Mouse (Mus musculus) ZHBTc4 (cell line): ENCODE measurements around the gene Cggbp1.

Source experiments
- DNase-seq: peaks from one replicate; pipeline ENCODE4 v3.0.0-alpha.2; 2011; ENCODE audit warnings: low read depth, low spot score

Gene Cggbp1

DNA sequence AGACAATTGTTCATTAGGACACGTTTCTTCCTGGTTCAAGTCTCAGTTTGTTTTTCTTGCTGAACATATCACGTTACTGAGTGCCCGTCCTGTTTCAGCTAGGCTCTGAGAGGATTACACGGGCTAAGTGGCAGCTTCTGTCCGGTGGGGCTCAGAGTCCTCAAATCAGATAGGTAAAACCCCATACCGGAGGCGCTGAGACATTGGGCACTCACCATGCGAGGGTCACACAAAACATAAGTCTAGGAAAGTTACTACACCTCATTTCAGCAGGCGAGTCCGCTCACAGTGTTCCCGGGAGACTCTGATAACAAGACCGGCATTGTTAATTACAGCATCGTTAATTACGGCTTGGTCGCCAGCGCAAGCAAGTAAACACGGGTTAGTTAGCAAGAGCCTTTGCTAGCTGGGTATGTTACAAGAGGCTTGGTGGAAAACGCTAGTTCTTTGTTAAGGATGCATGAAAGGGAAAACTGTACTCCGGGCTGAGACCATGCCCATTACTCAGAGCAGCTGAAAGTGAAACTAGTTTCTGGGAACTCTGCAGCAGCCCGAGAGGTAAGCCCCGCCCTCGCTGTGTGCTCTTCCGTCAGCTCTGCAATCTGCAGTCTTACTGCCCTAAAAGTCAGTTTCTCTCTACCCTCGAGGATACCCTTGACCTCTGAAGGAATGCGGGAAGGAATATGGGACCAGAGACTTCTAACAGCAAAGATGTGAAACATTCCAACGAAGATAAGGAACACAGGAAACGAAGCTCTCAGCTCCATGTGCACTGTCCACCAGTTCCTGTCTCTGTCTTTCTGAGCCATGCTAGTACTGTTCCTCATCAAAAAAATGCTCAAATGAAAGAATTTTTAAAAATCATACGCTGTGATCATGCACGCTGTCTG, 21.9 kb downstream of the Cggbp1 start:
- DNase-seq = peak; percentile 91

DNA sequence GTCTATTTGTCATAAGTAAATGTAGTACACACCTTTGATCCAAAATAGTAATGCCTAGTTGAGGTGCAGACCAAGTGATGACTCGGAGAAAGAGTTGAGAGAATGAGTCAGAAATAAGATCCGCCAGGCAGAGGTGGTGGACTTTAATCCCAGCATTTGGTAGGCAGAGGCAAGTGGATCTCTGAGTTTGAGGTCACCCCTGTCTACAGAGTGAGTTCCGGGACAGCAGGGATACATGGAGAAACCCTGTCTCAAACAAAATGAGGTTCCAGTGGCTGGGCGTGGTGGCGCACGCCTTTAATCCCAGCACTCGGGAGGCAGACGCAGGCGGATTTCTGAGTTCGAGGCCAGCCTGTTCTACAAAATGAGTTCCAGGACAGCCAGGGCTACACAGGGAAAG, 23.6 kb downstream of the Cggbp1 start:
- peak; percentile 73 for DNase-seq

DNA sequence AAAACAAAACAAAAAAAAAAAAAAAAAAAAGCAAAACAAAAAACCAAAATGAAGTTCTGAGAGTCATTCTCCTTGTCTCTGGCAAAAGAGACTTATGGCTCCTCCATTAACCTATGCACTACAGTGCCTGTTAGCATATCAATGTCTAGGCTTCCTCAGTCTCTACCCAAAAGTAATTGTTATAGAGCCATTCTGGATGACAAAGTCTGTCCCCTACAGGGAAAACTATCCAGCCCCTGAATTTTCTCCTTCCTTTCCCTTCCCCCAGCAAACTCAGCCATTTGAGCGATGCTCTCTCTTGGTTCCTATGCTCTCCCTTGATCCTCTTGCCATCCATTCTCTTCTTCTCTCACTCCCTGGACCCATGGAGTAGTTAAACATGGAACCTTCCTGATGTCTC, 24.0 kb downstream of the Cggbp1 start:
- DNase-seq = peak; percentile 55

DNA sequence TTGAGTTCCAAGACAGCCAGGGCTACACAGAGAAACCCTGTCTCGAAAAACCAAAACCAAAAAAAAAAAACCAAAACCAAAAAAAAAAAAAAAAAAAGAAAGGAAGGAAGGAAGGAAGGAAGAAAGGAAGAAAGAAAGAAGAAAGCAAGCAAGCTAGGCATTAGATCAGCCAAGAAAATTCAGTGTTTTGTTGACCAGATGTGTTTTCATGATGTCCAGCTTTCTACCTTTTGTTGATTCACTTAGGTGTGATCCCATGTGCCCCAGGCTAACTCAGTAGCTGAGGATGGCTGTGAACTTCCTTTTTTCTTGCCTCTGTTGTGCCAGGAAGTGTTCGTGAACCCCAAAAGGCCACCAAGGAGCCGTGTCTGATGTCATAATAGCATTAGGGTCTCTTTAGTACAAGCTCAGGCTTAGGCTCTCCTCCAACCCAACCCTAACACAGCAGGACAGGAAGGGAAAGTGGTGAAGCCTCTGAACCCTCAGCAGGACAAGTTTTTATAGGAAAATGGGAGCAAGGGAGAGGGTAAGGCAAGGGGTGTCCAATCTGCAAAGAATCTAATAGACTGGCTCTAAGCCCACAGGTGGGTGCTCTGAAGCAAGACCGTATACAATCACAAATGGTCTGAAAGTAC, 25.0 kb downstream of the Cggbp1 start:
- no peak for DNase-seq

DNA sequence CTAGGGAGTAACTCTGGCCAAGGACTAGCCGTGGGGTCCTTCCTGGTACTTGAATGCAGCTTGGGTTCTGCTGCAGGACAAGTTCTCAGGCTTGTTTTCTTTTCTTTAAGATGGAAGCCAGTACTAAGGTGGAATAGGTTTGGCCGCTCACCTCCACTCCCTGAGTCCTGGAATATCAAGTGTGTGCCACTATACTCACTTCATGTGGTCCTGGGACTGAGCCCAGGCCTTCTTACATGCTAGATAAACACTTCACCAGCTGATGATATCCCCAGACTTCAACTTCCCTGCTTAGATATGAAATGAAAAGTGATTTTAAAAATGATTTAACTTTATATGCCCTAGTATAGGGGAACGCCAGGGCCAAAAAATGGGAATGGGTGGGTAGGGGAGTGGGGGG, 25.5 kb downstream of the Cggbp1 start:
- DNase-seq = no peak

DNA sequence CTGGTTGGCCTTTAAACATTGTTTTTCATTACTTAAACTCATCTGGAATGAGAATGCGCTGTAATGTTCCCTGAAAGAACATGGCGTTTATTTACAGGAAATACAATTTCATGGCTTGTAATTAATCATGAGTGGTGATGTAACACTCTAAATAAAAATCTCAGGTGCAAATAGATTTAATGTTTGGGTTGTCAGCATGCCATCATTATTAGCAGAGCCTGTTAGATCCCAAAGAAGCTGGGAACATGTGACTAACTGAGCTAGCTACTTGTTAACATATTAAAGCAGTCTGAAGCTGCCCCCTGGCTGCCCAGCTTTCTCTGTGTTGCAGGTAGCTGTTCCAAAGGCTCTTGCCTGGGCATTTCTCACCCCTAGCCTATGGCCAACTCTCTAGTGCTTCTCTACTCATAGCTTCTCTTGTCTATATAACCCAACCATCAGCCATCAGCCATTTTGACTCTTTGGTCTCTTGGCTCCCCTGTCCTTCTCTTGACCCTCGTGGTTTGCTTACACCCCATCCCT, 26.9 kb downstream of the Cggbp1 start:
- DNase-seq = no peak

DNA sequence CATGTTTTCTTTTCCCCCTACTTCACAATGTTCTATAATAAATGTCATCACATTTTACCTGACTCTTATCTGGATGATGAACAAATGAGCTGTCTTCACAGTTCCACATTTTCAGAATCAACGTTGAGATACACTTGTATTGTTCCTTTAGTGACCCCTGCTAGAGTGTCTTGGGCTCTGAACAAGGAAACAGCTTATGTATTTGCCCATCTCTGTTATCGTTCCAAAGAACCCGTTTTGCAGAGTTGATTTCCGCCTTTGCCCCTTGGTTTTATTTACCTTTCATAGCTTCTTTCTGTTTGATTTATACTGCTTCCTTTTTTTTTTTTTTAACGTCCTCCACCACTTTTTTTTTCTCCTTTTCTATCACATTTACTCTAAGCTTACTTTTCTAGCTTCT, 27.9 kb downstream of the Cggbp1 start:
- DNase-seq = no peak

DNA sequence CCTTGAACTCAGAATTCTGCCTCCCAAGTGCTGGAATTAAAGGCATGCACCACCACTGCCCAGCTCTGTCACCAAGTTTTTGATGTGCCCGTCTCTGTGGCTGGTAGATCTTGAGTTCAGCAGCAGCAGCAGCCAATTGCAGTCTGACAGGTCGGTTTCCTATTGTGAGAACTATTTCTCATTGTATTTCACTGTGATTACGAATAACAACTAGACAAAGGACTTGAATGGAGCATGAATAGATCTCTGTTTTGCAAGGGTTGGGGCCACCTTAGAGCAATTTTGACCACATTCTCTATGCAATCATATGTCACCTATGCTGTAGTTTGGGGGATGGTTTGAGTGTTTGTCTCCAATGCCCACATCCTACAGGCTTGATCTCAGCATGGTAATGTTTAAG, 29.2 kb downstream of the Cggbp1 start:
- peak; percentile 81 for DNase-seq

DNA sequence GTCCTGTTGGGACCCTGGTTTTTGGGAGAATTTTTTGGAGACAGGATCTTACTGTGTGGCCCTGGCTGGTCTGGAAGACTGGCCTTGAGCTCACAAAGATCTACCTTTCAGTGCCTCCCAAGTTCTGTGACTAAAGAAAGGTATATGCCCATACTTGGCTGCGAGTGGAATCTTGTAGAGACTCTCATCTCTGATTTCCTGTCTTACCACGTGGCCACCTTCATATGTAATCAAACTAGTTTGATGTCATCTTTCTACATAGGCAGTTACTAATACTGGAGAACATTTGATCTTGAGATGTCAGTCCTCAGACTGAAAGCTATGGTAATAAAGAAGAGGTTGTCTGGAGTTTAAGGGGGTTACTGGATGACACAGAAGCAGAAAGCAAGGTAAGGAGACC, 29.6 kb downstream of the Cggbp1 start:
- no peak for DNase-seq

DNA sequence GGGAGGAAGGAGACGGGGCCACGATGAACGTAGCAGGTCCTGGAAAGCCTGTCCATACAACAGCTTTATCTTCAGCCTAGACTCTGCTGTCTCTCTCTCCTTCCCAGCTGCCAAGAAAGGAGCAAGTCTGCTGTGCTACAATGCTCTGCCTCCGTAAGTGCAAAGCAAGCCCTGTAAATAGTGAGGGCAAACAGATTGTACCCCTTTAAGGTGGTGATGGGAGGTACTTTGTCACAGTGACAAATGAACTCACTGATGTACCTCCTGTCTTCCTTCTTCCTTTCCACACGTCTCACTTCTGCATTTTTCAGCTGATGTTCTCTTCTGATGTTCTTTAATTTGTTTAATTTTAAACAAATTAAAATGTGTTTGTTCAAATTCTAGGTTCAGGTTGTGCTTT, 32.1 kb downstream of the Cggbp1 start:
- no peak for DNase-seq

DNA sequence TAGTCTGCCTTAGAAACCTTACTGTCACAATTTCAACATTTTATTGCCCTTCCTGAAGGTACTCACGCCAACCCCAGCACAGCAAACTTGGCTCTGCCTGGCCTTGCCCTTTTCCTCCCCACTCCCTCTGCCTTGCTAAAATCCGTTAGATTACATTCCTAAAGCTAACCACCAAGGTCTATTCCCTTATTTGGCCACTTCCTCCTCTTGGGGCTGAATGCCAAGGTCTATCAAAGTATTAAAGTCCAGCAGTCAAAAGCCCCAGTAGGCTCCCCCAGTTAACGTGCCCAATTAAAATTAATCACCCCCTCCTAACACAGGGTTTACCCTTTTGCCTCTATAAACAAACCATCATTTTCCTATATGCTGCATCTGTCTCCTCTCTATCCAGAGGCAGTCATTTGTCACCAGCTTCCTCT, 32.6 kb downstream of the Cggbp1 start:
- DNase-seq = peak; percentile 70

DNA sequence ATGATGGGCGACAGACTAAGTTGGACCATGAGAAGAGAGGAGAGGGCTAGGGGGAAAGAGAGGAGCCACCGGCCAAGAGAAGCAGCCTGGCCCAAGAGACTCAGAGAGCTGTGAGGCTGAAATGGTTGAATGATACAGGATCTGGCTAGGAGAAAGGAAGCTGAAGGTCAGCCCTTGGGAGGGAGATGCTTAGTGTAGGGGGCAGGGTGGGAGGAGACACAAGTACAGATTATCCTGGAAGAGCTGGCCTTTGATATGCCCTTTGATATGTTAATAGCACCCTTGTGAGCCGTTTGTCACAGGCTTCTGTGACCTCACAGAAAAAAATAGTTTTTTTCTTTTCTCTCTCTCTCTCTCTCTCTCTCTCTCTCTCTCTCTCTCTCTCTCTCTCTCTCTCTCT, 33.3 kb downstream of the Cggbp1 start:
- DNase-seq = peak; percentile 98

DNA sequence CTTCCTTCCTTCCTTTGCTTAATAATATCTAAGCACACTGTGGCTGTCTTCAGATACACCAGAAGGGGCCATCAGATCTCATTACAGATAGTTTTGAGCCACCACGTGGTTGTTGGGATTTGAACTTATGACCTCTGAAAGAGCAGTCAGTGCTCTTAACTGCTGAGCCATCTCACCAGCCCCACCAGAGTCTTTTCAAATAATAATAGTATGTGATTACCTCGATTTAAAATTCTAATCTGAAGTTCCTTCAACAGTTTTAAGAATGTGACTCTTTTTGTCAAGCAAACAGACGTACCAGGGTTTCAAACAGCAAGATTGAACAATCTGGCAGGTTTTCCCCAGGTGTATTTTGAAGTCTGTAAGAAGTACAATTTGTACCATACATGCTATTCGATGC, 33.8 kb downstream of the Cggbp1 start:
- peak; percentile 93 for DNase-seq

DNA sequence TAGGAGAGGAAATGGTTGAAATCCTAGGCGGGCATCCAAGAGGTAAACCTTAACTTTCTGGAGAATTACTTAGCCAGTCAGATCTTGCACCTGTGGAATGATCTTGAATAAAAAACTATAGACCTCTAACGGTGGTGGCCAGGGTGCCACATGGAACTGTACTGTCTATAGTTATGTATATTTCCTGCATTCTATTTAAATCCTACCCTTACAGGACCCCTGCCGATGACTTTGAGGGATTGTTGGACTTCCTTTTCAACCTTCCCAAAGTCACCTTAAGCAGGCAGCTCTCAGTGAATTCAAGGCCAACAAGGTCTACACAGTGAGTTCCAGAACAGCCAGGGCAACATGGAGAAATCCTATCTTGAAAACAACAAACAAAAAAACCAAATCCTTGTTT, 37.7 kb downstream of the Cggbp1 start:
- peak; percentile 54 for DNase-seq

DNA sequence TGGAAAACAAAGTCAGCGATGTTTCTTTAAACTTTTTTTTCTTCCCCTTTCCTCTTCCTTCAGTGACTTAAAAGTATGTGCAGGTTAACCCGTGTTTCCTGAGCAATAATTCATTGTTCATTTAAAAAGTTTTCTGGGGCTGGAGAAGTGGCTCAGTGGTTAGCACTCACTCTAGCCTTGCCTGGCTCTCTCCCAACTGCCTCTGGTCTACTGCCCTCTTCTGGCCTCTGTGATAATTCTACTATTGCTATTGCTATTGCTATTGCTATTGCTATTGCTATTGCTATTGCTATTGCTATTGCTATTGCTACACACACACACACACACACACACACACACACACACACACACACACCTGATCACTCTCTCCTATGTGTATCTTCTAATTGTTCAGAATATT, 47.3 kb downstream of the Cggbp1 start:
- DNase-seq = peak; percentile 62

DNA sequence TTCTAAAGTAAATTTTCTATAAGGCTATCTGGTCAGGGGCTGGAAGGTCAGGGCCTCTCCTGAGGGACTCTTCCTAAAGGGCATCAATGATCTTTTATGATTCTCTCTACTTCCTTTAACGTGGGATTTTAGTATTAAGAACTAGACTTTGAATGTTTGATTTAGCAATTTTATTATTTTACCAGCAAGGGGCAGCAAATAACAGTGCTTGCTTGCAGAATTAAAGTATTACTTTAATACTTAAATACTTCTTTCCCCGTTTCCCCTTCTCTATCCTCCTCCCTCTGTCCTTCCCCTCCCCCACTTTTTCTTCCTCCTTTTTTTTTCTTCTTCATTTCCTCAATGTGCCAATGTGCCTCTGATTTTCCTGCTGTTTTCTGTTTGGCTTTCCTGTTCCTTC, 51.5 kb downstream of the Cggbp1 start:
- DNase-seq = no peak

DNA sequence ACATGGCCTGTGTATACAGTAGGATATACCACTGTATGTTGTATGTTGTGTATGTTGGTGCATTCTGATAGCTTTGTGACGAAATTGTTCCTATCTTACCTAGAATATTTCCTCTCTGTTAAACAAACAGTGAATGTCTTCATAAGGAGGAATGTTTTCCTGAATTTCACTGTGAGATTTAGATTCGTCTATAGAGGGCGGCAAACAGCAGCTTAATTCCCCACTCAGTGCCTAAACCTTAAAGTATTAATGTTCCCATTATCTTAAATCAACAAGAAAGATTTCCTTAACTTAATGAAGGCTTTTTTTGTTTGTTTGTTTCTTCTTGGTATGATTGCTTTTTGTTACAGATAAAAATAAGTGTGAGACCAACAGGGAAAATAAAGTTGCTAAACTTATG, 55.3 kb downstream of the Cggbp1 start:
- no peak for DNase-seq

DNA sequence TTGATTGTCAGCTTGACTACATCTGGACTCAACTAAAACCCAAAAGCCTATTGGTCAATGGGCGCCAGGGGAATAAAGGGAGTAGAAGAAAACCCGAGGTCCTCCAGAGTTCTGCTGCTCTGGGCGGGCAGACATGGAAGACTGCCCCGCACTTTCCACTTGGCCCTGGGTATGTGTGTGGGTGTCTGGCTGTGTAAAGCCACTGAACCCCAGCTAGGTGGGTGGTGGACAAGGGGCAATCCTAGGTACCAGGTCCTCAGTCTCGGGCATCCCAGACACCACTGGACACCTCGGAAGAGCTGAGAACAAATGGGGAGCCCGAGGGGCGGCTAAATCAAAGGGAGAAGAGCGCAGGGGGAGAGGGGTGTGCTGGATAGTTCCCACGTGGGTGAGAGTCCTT, 57.0 kb downstream of the Cggbp1 start:
- no peak for DNase-seq
